Mouse (Mus musculus) cerebellum, adult 18-20 months (tissue): Measurements from ENCODE around the gene Fcgr2b.
"Not testable (repeated sequence)": the region's sequence is repeated elsewhere in the genome, so short reads cannot be mapped to it uniquely, and the experiment has no call there.

Experiments
- DNase-seq, 2 experiments: peaks; one replicate each; pipeline ENCODE4 v3.0.0; 2021

Gene Fcgr2b

GRCm38 (mm10) chr1:170976447-170976846, at the start of gene Fcgr2b:
Gene Fcgr2b, minus strand, starts transcription at chr1:170976547.
- no peak for DNase-seq

- no peak for DNase-seq
Observed at GRCm38 (mm10) chr1:171019311-171019950, 43.1 kb upstream of the Fcgr2b start.

- DNase-seq, result no peak
Observed at GRCm38 (mm10) chr1:171018737-171019136, 42.4 kb upstream of the Fcgr2b start, which contains the start of gene Fcgr4. Gene Fcgr4, plus strand, starts transcription at chr1:171018920.

- no peak for DNase-seq
Observed at GRCm38 (mm10) chr1:171017468-171018158, 41.3 kb upstream of the Fcgr2b start.

GRCm38 (mm10) chr1:171016676-171017356, 40.5 kb upstream of the Fcgr2b start:
- no peak for DNase-seq

GRCm38 (mm10) chr1:171011733-171012132, 35.4 kb upstream of the Fcgr2b start:
- no peak for DNase-seq

- DNase-seq, result no peak
Observed at GRCm38 (mm10) chr1:171006905-171007304, 30.6 kb upstream of the Fcgr2b start.

GRCm38 (mm10) chr1:171006335-171006734, 30.0 kb upstream of the Fcgr2b start:
- no peak for DNase-seq

GRCm38 (mm10) chr1:171005586-171005985, 29.2 kb upstream of the Fcgr2b start:
- no peak for DNase-seq

GRCm38 (mm10) chr1:171005081-171005480, 28.7 kb upstream of the Fcgr2b start:
- no peak for DNase-seq

GRCm38 (mm10) chr1:170999811-171000210, 23.5 kb upstream of the Fcgr2b start:
- DNase-seq, result no peak

GRCm38 (mm10) chr1:170997756-170998655, 21.7 kb upstream of the Fcgr2b start:
- peak; percentile 14 to 22 for DNase-seq

- DNase-seq, result peak; percentile 58 to 59
Observed at GRCm38 (mm10) chr1:170996753-170997152, 20.4 kb upstream of the Fcgr2b start.

GRCm38 (mm10) chr1:170996034-170996433, 19.7 kb upstream of the Fcgr2b start:
- DNase-seq, result no peak

- peak; percentile 12 to 18 for DNase-seq
Observed at GRCm38 (mm10) chr1:170992550-170992949, 16.2 kb upstream of the Fcgr2b start.

GRCm38 (mm10) chr1:170989656-170990055, 13.3 kb upstream of the Fcgr2b start:
- peak in 1 of 2 experiments; percentile 3 for DNase-seq

- no peak for DNase-seq
Observed at GRCm38 (mm10) chr1:170985861-170986260, 9.5 kb upstream of the Fcgr2b start.

- DNase-seq, result no peak
Observed at GRCm38 (mm10) chr1:170985092-170985491, 8.7 kb upstream of the Fcgr2b start.

- no peak for DNase-seq
Observed at GRCm38 (mm10) chr1:170983066-170983465, 6.7 kb upstream of the Fcgr2b start.

- no peak for DNase-seq
Observed at GRCm38 (mm10) chr1:170982301-170982700, 6.0 kb upstream of the Fcgr2b start.

GRCm38 (mm10) chr1:170981679-170982078, 5.3 kb upstream of the Fcgr2b start:
- not testable (repeated sequence) for DNase-seq

GRCm38 (mm10) chr1:170978601-170979000, 2.3 kb upstream of the Fcgr2b start:
- DNase-seq, result no peak

- peak in 1 of 2 experiments; percentile 6 for DNase-seq
Observed at GRCm38 (mm10) chr1:170975751-170976161, 591 bp downstream of the Fcgr2b start.
